Mouse (Mus musculus): ENCODE results near the gene Prm2. TPM values are rescaled to one million over a fixed set of nuclear protein-coding genes. Genes with fewer than 3 reads are reported as not detected.

Gene Prm2
- total RNA-seq, 2 experiments from 2014 or later = not detected

DNA sequence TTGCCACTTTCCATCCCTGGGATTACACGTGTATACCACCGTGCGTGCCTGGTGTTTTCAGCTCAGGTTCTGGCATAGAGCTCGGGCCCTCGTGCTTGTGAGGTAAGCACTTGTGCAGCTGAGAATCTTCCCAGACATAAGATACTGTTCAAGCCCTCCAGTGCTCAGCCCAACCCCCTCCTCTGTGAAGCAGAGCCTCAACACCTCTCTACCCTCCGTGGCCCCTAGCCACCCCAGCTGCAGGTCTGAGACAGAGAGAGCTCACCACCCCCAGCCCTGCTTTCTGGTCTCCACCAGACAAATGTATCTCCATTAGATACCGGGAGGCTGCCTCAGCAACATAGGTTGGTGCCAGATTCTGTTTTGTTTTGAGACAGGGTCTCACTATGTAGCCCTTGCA lies 46.7 kb downstream of the Prm2 start:
- intact Hi-C loops (cut with DNase I) = loop anchor here (10.0 kb wide), 1 partner anchor 614 kb away; no protein-coding TSS in a partner anchor
- no peak for DNase-seq (ENCODE audit: extremely low spot score in 1 of 2, low spot score in 2 of 2)

More for the DNA sequence above, 46.7 kb downstream of the Prm2 start:
- Histone ChIP-seq H3K4me3 (no peak overlapping the region), H3K27ac (no peak overlapping the region)
- no peak for TF ChIP-seq CTCF (IDR thresholded peaks at IDR 0.05)

Other genes starting within 250 kb of the Prm2 start
- gene Socs1, start 10.6 kb downstream of the Prm2 start, total RNA-seq (2021) = 1 to 10 TPM in 1 of 2 experiments, under 1 TPM in 1; 0.82 to 1.2 TPM
- gene Tnp2, start 7.5 kb downstream of the Prm2 start, total RNA-seq (2021) = not detected
- gene Prm3, start 5.2 kb downstream of the Prm2 start, total RNA-seq (2021) = not detected
- not detected for gene Prm1, start 9.7 kb upstream of the Prm2 start, total RNA-seq (2021)
- gene Gm11172, start 16.8 kb upstream of the Prm2 start, total RNA-seq (2021) = not detected
- under 1 TPM; 0.14 to 0.42 TPM for gene Rmi2, start 38.9 kb upstream of the Prm2 start, total RNA-seq (2021)